Mouse (Mus musculus) MEL (cell line): Measurements from ENCODE around the gene Gle1. TPM values are rescaled to one million over a fixed set of nuclear protein-coding genes. Genes with fewer than 3 reads are reported as not detected.
A peak's percentile ranks its signal among the peaks of the same experiment; 100 is the strongest.

Experiments used
- DNase-seq: peaks from one replicate; pipeline ENCODE4 v3.0.0; 2011; ENCODE audit warnings: low read depth, low spot score
- H3K27ac ChIP-seq: 2 replicates; pipeline ENCODE4 v1.5.1; 2012; ENCODE audit warnings: low read depth, mild to moderate bottlenecking, control low read depth, low read length, moderate library complexity; ENCODE audit not compliant: control insufficient read depth
- H3K27me3 ChIP-seq, 2 experiments: fragments of 150-350 bp in 1 of 2; sonication (generic) in 1 of 2; 2 replicates each; pipeline ENCODE4 v1.6.1; 2012; ENCODE audit warnings: low read length in 2 of 2, mild to moderate bottlenecking in 2 of 2, improper control_type of control experiment in 1 of 2, moderate library complexity in 1 of 2; ENCODE audit not compliant: insufficient read depth in 2 of 2, control insufficient read depth in 1 of 2
- H3K36me3 ChIP-seq, 2 experiments: 2 replicates each; pipeline ENCODE4 v1.6.1; 2012 to 2014; ENCODE audit warnings: low read length in 2 of 2, improper control_type of control experiment in 1 of 2, inconsistent platforms in 1 of 2, mild to moderate bottlenecking in 1 of 2; ENCODE audit not compliant: insufficient read depth in 2 of 2, control insufficient read depth in 1 of 2
- H3K4me1 ChIP-seq, 2 experiments: fragments of 150-350 bp in 1 of 2; sonication (generic) in 1 of 2; 2 replicates each; pipeline ENCODE4 v1.6.1; 2012; ENCODE audit warnings: low read length in 2 of 2, improper control_type of control experiment in 1 of 2, mild to moderate bottlenecking in 1 of 2; ENCODE audit not compliant: insufficient read depth in 2 of 2, control insufficient read depth in 1 of 2
- H3K4me3 ChIP-seq, 2 experiments: fragments of 150-350 bp in 1 of 2; sonication (generic) in 1 of 2; 2 replicates each; pipeline ENCODE4 v1.5.1; 2012; ENCODE audit warnings: low read depth in 2 of 2, low read length in 2 of 2, mild to moderate bottlenecking in 2 of 2, moderate library complexity in 2 of 2, control low read depth in 1 of 2, improper control_type of control experiment in 1 of 2; ENCODE audit not compliant: control insufficient read depth in 1 of 2, insufficient read depth in 1 of 2
- H3K79me2 ChIP-seq: 2 replicates; pipeline ENCODE4 v1.6.1; 2012; ENCODE audit warnings: mild to moderate bottlenecking, low read length, moderate library complexity; ENCODE audit not compliant: control insufficient read depth, poor library complexity, insufficient read depth
- H3K9ac ChIP-seq: 2 replicates; pipeline ENCODE4 v1.6.1; 2012; ENCODE audit warnings: low read depth, mild to moderate bottlenecking, control low read depth, low read length, moderate library complexity; ENCODE audit not compliant: control insufficient read depth, poor library complexity, severe bottlenecking
- H3K9me3 ChIP-seq: fragments of 150-350 bp; sonication (generic); replicated peaks from 2 replicates; pipeline ENCODE4 v1.6.1; 2012; ENCODE audit warnings: mild to moderate bottlenecking, low read length, improper control_type of control experiment, moderate library complexity; ENCODE audit not compliant: insufficient read depth
- BHLHE40 ChIP-seq: IDR thresholded peaks from 2 replicates; pipeline ENCODE4 v1.6.1; 2012; ENCODE audit warnings: low read depth, mild to moderate bottlenecking, inconsistent platforms, low read length, improper control_type of control experiment, borderline replicate concordance
- CHD2 ChIP-seq: IDR thresholded peaks from 2 replicates; pipeline ENCODE4 v1.6.1; 2011; ENCODE audit warnings: low read length, improper control_type of control experiment
- CTCF ChIP-seq, 3 experiments: IDR thresholded peaks in 2 of 3; conservative IDR thresholded peaks in 1 of 3; 2 replicates each; pipeline ENCODE4 v1.5.1; 2011 to 2012; ENCODE audit warnings: low read length in 3 of 3, low read depth in 2 of 3, mild to moderate bottlenecking in 2 of 3, improper control_type of control experiment in 1 of 3, inconsistent platforms in 1 of 3, mixed read lengths in 1 of 3, moderate library complexity in 1 of 3; ENCODE audit not compliant: control insufficient read depth in 1 of 3, insufficient read depth in 1 of 3, poor library complexity in 1 of 3, severe bottlenecking in 1 of 3
- E2F4 ChIP-seq: IDR thresholded peaks from 2 replicates; pipeline ENCODE4 v1.6.1; 2011; ENCODE audit warnings: low read depth, low read length, improper control_type of control experiment, borderline replicate concordance
- ELF1 ChIP-seq: IDR thresholded peaks from 2 replicates; pipeline ENCODE4 v1.6.1; 2014; ENCODE audit warnings: low read depth, mild to moderate bottlenecking, inconsistent platforms, low read length, improper control_type of control experiment, moderate library complexity
- ETS1 ChIP-seq: IDR thresholded peaks from 2 replicates; pipeline ENCODE4 v1.6.1; 2012; ENCODE audit warnings: low read depth, mild to moderate bottlenecking, inconsistent platforms, low read length, improper control_type of control experiment, moderate library complexity
- GABPA ChIP-seq: IDR thresholded peaks from 2 replicates; pipeline ENCODE4 v1.6.1; 2012; ENCODE audit warnings: low read depth, mild to moderate bottlenecking, inconsistent platforms, low read length, improper control_type of control experiment, moderate library complexity
- JUND ChIP-seq: IDR thresholded peaks from 2 replicates; pipeline ENCODE4 v1.6.1; 2011; ENCODE audit warnings: low read depth, mild to moderate bottlenecking, improper control_type of control experiment, low read length
- MAFK ChIP-seq: IDR thresholded peaks from 2 replicates; pipeline ENCODE4 v1.6.1; 2011; ENCODE audit warnings: low read depth, mild to moderate bottlenecking, low read length, improper control_type of control experiment, borderline replicate concordance
- MAX ChIP-seq: IDR thresholded peaks from 2 replicates; pipeline ENCODE4 v1.6.1; 2011; ENCODE audit warnings: low read length, improper control_type of control experiment
- MAZ ChIP-seq: IDR thresholded peaks from 2 replicates; pipeline ENCODE4 v1.6.1; 2012; ENCODE audit warnings: low read depth, mild to moderate bottlenecking, inconsistent platforms, low read length, improper control_type of control experiment
- MXI1 ChIP-seq: IDR thresholded peaks from 2 replicates; pipeline ENCODE4 v1.6.1; 2011; ENCODE audit warnings: mild to moderate bottlenecking, low read depth, low read length, improper control_type of control experiment
- MYC ChIP-seq: IDR thresholded peaks from 2 replicates; pipeline ENCODE4 v1.6.1; 2011; ENCODE audit warnings: low read depth, mild to moderate bottlenecking, low read length, improper control_type of control experiment, moderate library complexity
- NELFE ChIP-seq: IDR thresholded peaks from 2 replicates; pipeline ENCODE4 v1.6.1; 2011; ENCODE audit warnings: low read depth, low read length, improper control_type of control experiment
- NRF1 ChIP-seq: IDR thresholded peaks from 2 replicates; pipeline ENCODE4 v1.6.1; 2014; ENCODE audit warnings: low read depth, mild to moderate bottlenecking, inconsistent platforms, low read length, improper control_type of control experiment, moderate library complexity; ENCODE audit not compliant: poor library complexity, insufficient read depth, severe bottlenecking
- POLR2A ChIP-seq, 2 experiments: IDR thresholded peaks; 2 replicates each; pipeline ENCODE4 v1.6.1; 2011 to 2012; ENCODE audit warnings: low read length in 2 of 2, mild to moderate bottlenecking in 2 of 2, control low read depth in 1 of 2, improper control_type of control experiment in 1 of 2, low read depth in 1 of 2, moderate library complexity in 1 of 2; ENCODE audit not compliant: control insufficient read depth in 1 of 2, insufficient read depth in 1 of 2, poor library complexity in 1 of 2
- POLR2AphosphoS5 ChIP-seq: IDR thresholded peaks from 2 replicates; pipeline ENCODE4 v1.6.1; 2012; ENCODE audit warnings: low read depth, borderline replicate concordance, mild to moderate bottlenecking, inconsistent platforms, low read length, moderate library complexity, mixed read lengths
- RAD21 ChIP-seq: IDR thresholded peaks from 2 replicates; pipeline ENCODE4 v1.6.1; 2011; ENCODE audit warnings: mild to moderate bottlenecking, low read depth, low read length, improper control_type of control experiment
- RCOR1 ChIP-seq: IDR thresholded peaks from 2 replicates; pipeline ENCODE4 v1.6.1; 2012; ENCODE audit warnings: low read depth, mild to moderate bottlenecking, inconsistent platforms, low read length, improper control_type of control experiment
- SIN3A ChIP-seq: IDR thresholded peaks from 2 replicates; pipeline ENCODE4 v1.6.1; 2012; ENCODE audit warnings: low read length, improper control_type of control experiment, inconsistent platforms
- SMC3 ChIP-seq: IDR thresholded peaks from 2 replicates; pipeline ENCODE4 v1.6.1; 2011; ENCODE audit warnings: low read depth, low read length, improper control_type of control experiment
- USF2 ChIP-seq, 2 experiments: IDR thresholded peaks; 2 replicates each; pipeline ENCODE4 v1.6.1; 2011 to 2012; ENCODE audit warnings: improper control_type of control experiment in 2 of 2, low read length in 2 of 2, borderline replicate concordance in 1 of 2, inconsistent platforms in 1 of 2, low read depth in 1 of 2, mild to moderate bottlenecking in 1 of 2; ENCODE audit not compliant: insufficient read depth in 1 of 2
- ZC3H11A ChIP-seq: IDR thresholded peaks from 2 replicates; pipeline ENCODE4 v1.6.1; 2012; ENCODE audit warnings: low read depth, mild to moderate bottlenecking, inconsistent platforms, low read length, improper control_type of control experiment
- ZKSCAN1 ChIP-seq: IDR thresholded peaks from 2 replicates; pipeline ENCODE4 v1.6.1; 2012; ENCODE audit warnings: low read depth, mild to moderate bottlenecking, inconsistent platforms, low read length, improper control_type of control experiment, moderate library complexity
- ZMIZ1 ChIP-seq: IDR thresholded peaks from 2 replicates; pipeline ENCODE4 v1.6.1; 2012; ENCODE audit warnings: low read depth, mild to moderate bottlenecking, inconsistent platforms, low read length, improper control_type of control experiment, moderate library complexity
- polyA plus RNA-seq, 2 experiments: library from polyadenylated mRNA; stranded (reverse) in 1 of 2; unstranded in 1 of 2; fragments of >175 nt in 1 of 2; fragments of >200 nt in 1 of 2; gene quantifications; 2 replicates each; pipeline versions ENCODE4 v1.2.1 to v1.2.4; 2012; ENCODE audit warnings: low replicate concordance in 2 of 2, low read depth in 1 of 2; ENCODE audit not compliant: insufficient read length in 2 of 2, insufficient read depth in 1 of 2, missing spikeins in 1 of 2
- total RNA-seq: library from RNA; depleted of rRNA; stranded (reverse); fragments of 300-350 nt; gene quantifications from 2 replicates; pipeline ENCODE4 v1.2.3, GENCODE M21; 2012

Gene Gle1
- total and polyA plus RNA-seq, 3 experiments: 46.1 to 77.0 TPM; not detected in 1

GRCm38 (mm10) chr2:29889066-29889944 lies 45.9 kb upstream of the Gle1 start, which contains the start of gene Odf2 (continued):
- TF ChIP-seq NRF1 (no peak), SIN3A (peak; percentile 96), CHD2 (no peak), ZKSCAN1 (no peak), ELF1 (peak; percentile 86), RAD21 (no peak), E2F4 (peak; percentile 72; the same call in 1 of the 2 replicates), NELFE (peak; percentile 71), JUND (no peak), SMC3 (no peak), GABPA (no peak), ZMIZ1 (peak; percentile 23; the same call in 1 of the 2 replicates), MYC (peak; percentile 15; the same call in 1 of the 2 replicates), RCOR1 (no peak), ETS1 (no peak; the same call in 1 of the 2 replicates), MAFK (no peak), BHLHE40 (no peak)
- TF ChIP-seq, all 39 proteins: peak for 16

- peak overlapping the region; percentile 62 for H3K27ac ChIP-seq
- H3K79me2 ChIP-seq: peaks cover 14% of the 10 kb centered on the region
- H3K36me3 ChIP-seq: peaks cover 2 to 14% of the 10 kb centered on the region in 2 experiments
- peaks cover 0 to 14% of the 10 kb centered on the region in 2 experiments; a peak in 3 of 4 replicates for H3K4me1 ChIP-seq
- H3K9ac ChIP-seq: peak overlapping the region; percentile 92
- H3K27me3 ChIP-seq: no peaks in the 10 kb centered on the region
- no peaks in the 10 kb centered on the region for H3K9me3 ChIP-seq
- peak; percentile 92 for DNase-seq
- peak; percentile 73; the same call in 1 of the 2 replicates for TF ChIP-seq MAZ
- peak; percentile 72 for TF ChIP-seq MXI1
- 0 out of 2 replicates have a peak, but pooled peaks have one; percentile 18 for TF ChIP-seq E2F4
- peak; percentile 53 to 71; a peak in 2 of 4 replicates for TF ChIP-seq POLR2A (IDR thresholded peaks at IDR 0.05; ENCODE audit: control insufficient read depth in 1 of 2, insufficient read depth in 1 of 2, low read depth in 1 of 2, low read length in 2 of 2, poor library complexity in 1 of 2)
- peak in 2 of 3 experiments; percentile 51 to 61; a peak in 5 of 6 replicates for TF ChIP-seq CTCF (IDR thresholded peaks at IDR 0.05 in 2 of 3, conservative IDR thresholded peaks at IDR 0.05 in 1 of 3; ENCODE audit: control insufficient read depth in 1 of 3, insufficient read depth in 1 of 3, low read depth in 2 of 3, low read length in 3 of 3, poor library complexity in 1 of 3, severe bottlenecking in 1 of 3)
- TF ChIP-seq ELF1: peak; percentile 57; the same call in 1 of the 2 replicates
- TF ChIP-seq SIN3A: peak; percentile 43
- TF ChIP-seq NELFE: peak; percentile 32; the same call in 1 of the 2 replicates
- no peak for TF ChIP-seq ZC3H11A
- TF ChIP-seq MAFK: no peak
- TF ChIP-seq USF2 (IDR thresholded peaks at IDR 0.05; ENCODE audit: borderline replicate concordance in 1 of 2, insufficient read depth in 1 of 2, low read depth in 1 of 2, low read length in 2 of 2): no peak
- peak; percentile 44; the same call in 1 of the 2 replicates for TF ChIP-seq MAX
- 0 out of 2 replicates have a peak, but pooled peaks have one; percentile 63 for TF ChIP-seq ZMIZ1
- TF ChIP-seq SMC3: peak; percentile 20; the same call in 1 of the 2 replicates
- no peak for TF ChIP-seq GABPA
- TF ChIP-seq POLR2AphosphoS5: no peak
- TF ChIP-seq, all 39 proteins: peak for 11
- H3K4me3 ChIP-seq: peak overlapping the region; percentile 82 to 88
These were observed 45.0 kb upstream of the Gle1 start for GRCm38 (mm10) chr2:29889991-29890833.
